Mouse (Mus musculus) ES-E14 (cell line): ENCODE measurements around the gene Topbp1. TPM values are rescaled to one million over a fixed set of nuclear protein-coding genes. Genes with fewer than 3 reads are reported as not detected.

Experiments used
- DNase-seq: peaks from one replicate; pipeline ENCODE4 v3.0.0-alpha.2; 2013; ENCODE audit warnings: low read depth, low spot score
- H3K27ac ChIP-seq: 2 replicates; pipeline ENCODE4 v1.5.1; 2012; ENCODE audit warnings: low read depth, mild to moderate bottlenecking, low read length, moderate library complexity, mixed read lengths; ENCODE audit not compliant: poor library complexity, insufficient read depth, severe bottlenecking
- H3K36me3 ChIP-seq: 2 replicates; pipeline ENCODE4 v1.6.1; 2012; ENCODE audit warnings: mild to moderate bottlenecking, low read length, moderate library complexity, mixed read lengths; ENCODE audit not compliant: control insufficient read depth, poor library complexity, insufficient read depth, severe bottlenecking
- H3K4me1 ChIP-seq, 2 experiments: fragments of 150-350 bp in 1 of 2; sonication (generic) in 1 of 2; 2 replicates each; pipeline ENCODE4 v1.6.1; 2012; ENCODE audit warnings: low read length in 2 of 2, mild to moderate bottlenecking in 1 of 2, mixed read lengths in 1 of 2; ENCODE audit not compliant: control insufficient read depth in 2 of 2, insufficient read depth in 2 of 2, poor library complexity in 1 of 2
- H3K4me3 ChIP-seq, 2 experiments: fragments of 150-350 bp in 1 of 2; sonication (generic) in 1 of 2; 2 replicates each; pipeline ENCODE4 v1.5.1; 2012; ENCODE audit warnings: low read length in 2 of 2, low read depth in 1 of 2, mild to moderate bottlenecking in 1 of 2, mixed read lengths in 1 of 2; ENCODE audit not compliant: insufficient read depth in 1 of 2, poor library complexity in 1 of 2, severe bottlenecking in 1 of 2
- H3K9ac ChIP-seq: 2 replicates; pipeline ENCODE4 v1.6.1; 2012; ENCODE audit warnings: low read depth, mild to moderate bottlenecking, low read length, mixed read lengths; ENCODE audit not compliant: poor library complexity, insufficient read depth, severe bottlenecking
- H3K9me3 ChIP-seq: fragments of 150-350 bp; sonication (generic); 2 replicates; pipeline ENCODE4 v1.6.1; 2012; ENCODE audit warnings: low read depth, mild to moderate bottlenecking, low read length; ENCODE audit not compliant: control insufficient read depth, insufficient read depth
- CHD2 ChIP-seq: IDR thresholded peaks from 2 replicates; pipeline ENCODE4 v1.6.1; 2014; ENCODE audit warnings: mild to moderate bottlenecking, low read depth, low read length, inconsistent platforms
- HCFC1 ChIP-seq: IDR thresholded peaks from 2 replicates; pipeline ENCODE4 v1.6.1; 2012; ENCODE audit warnings: low read length, inconsistent platforms, borderline replicate concordance; ENCODE audit not compliant: insufficient read depth
- MAFK ChIP-seq: IDR thresholded peaks from 2 replicates; pipeline ENCODE4 v1.6.1; 2014; ENCODE audit warnings: mild to moderate bottlenecking, low read depth, low read length, inconsistent platforms; ENCODE audit not compliant: insufficient read depth
- ZC3H11A ChIP-seq: IDR thresholded peaks from 2 replicates; pipeline ENCODE4 v1.6.1; 2012; ENCODE audit warnings: low read depth, mild to moderate bottlenecking, inconsistent platforms, low read length, borderline replicate concordance
- ZNF384 ChIP-seq: IDR thresholded peaks from 2 replicates; pipeline ENCODE4 v1.6.1; 2012; ENCODE audit warnings: low read depth, low read length, inconsistent platforms
- in situ Hi-C, 2 experiments: fragments of 600-800 bp; cut with MboI; formaldehyde crosslinking; loops; one replicate each; pipeline ENCODE4 v1.15.1; 2025; ENCODE audit warnings: low sequenced_read_pairs in 2 of 2, inconsistent platforms in 1 of 2; ENCODE audit not compliant: unreplicated experiment in 2 of 2
- total RNA-seq: library from RNA; depleted of rRNA; stranded (reverse); fragments of 300-350 nt; gene quantifications from 2 replicates; pipeline ENCODE4 v1.2.3, GENCODE M21; 2012

Topbp1 gene
- total RNA-seq, 1 experiment: 104 TPM

DNA sequence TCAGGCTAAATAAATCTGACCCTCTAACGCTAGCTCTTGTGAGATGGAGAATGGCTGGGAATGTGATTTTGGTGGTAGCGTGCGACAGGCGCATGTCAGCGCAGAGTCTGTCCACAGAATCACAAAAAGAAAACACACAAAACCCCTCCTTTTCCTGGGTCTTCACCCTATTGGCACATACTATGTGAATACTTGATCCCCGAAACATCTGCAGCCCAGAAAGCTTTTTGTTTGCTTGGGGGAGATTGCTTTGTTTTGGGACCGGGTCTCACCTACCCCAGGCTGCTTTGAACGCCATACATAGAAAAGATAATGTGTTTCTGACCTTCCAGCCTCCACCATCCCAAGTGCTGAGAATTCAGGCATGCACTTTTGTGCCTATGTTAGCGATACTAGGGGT lies 61.3 kb downstream of the Topbp1 start:
- Histone ChIP-seq H3K36me3 (peaks cover 5% of the 10 kb centered on the region), H3K9me3 (no peaks in the 10 kb centered on the region), H3K4me1 (peaks cover 6 to 10% of the 10 kb centered on the region in 2 experiments), H3K9ac (peak overlapping the region; percentile 73), H3K4me3 (peak overlapping the region; percentile 46 to 64), H3K27ac (peak overlapping the region; percentile 35; the same call in 1 of the 2 replicates)
- TF ChIP-seq ZNF384 (no peak), HCFC1 (no peak), MAFK (no peak), CHD2 (no peak), ZC3H11A (no peak)
- in situ Hi-C loops: no loop called here
- no peak for DNase-seq

DNA sequence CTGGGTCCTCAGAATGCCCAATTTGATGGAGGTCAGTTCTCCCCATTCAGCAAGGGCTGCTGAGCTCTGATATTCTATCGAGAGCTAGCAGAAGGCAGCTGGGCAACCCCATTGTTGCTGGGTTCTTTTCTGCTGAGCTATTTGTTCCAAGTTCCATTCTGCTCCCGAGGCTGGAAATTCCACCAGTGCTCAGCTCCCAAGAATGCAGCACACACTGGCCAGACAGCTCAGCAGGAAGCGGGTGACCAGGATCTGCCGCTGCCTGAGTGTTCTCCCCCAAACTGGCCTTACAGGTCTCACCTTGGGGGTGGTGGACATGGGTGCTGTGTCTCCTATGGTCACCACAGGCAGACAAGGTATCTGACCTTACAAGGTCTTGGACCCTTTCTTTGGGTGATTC lies 64.9 kb downstream of the Topbp1 start:
- Histone ChIP-seq H3K4me3 (no peak overlapping the region), H3K36me3 (no peaks in the 10 kb centered on the region), H3K9ac (no peak overlapping the region), H3K27ac (no peak overlapping the region), H3K4me1 (peaks cover 5 to 12% of the 10 kb centered on the region in 2 experiments; a peak in 2 of 4 replicates), H3K9me3 (no peaks in the 10 kb centered on the region)
- no peak for TF ChIP-seq MAFK
- no peak for TF ChIP-seq HCFC1
- no peak for TF ChIP-seq ZC3H11A
- no peak for TF ChIP-seq ZNF384
- TF ChIP-seq CHD2: no peak
- in situ Hi-C loops: no loop called here
- DNase-seq: no peak

DNA sequence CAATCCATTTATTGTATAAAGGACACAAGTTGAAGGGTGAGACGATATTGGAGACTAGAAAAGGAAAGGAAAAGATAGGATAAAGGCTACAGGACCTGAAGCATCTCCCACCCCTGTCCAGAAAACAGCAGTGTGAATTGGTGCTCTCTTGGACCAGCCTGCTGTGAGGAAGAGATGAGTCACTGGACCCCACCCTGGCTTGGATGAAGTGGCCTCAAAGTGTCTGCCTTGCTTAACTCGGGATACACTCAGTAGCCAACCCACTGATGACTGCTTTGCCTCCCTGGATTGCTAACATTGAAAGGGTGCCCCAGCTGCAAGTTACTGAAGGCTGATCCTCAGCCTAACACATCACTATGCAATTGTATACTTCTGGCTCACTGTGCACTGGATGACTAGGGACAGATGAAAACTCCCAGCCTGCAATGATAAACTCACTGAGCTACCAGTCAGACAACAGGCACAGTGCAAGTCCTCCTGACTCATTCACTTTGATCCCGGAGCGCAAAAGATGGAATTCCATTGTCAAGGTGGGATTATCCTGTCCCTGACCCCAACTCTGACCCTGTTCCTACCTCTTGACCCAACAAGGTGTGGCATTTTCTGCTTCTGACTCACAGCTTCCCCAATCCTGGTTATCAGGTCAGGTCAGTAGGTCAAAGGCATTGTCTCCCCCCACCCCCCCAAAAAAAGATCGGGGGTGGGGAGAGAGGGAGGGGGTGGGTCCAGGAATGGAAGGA lies 67.4 kb downstream of the Topbp1 start:
- no peaks in the 10 kb centered on the region for H3K9me3 ChIP-seq
- peaks cover 3 to 13% of the 10 kb centered on the region in 2 experiments; a peak in 2 of 4 replicates for H3K4me1 ChIP-seq
- DNase-seq: no peak
- no peak overlapping the region for H3K4me3 ChIP-seq
- in situ Hi-C loops: no loop called here
- TF ChIP-seq ZC3H11A (no peak), HCFC1 (no peak), CHD2 (no peak), MAFK (no peak)
- H3K36me3 ChIP-seq: no peaks in the 10 kb centered on the region
- no peak overlapping the region for H3K9ac ChIP-seq
- H3K27ac ChIP-seq: no peak overlapping the region

DNA sequence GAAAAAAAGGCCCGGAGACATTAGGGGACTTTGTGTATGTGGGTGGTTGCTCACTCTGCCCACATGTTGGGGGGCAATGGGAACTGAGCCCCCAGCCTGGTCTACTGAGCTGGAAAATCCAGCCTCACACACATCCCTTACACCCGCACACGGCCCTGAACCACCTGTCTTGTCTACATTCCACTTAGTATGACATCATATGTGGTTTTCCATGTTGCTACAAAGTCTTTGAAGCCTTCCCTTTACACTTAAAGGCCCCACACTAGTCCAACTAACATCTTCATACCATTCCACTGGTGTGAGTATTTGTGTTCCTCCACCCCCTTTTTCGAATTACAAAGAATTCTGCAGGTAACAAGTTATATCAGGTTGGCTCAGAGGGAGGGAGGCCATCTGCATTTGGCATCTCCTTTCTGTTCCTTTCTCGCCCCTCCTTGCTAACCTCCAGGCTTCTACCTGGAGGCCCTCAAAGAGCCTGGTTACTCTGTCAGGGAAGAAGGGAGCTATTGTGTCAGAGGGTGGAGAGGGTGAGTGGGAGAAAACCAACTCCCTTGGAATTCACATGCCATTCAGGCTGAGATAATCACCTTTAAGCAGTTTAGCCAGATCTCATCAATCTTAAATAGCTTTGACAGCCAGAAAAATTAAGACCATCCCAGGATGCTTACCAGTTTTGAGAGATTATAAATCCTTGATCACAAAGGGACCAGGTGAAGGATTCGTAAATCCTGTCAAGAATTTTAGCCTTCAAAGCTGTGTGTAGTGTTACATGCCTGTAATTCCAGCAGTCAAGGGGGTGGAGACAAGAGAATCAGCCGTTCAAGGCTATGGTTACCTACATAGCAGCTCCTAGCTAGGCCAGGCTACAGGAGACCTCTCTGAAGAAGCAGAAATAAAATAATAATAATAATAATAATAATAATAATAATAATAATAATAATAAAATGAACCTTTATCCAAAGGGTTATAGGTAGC lies 71.6 kb downstream of the Topbp1 start:
- Histone ChIP-seq H3K36me3 (no peaks in the 10 kb centered on the region), H3K9me3 (no peaks in the 10 kb centered on the region), H3K27ac (no peak overlapping the region), H3K4me3 (no peak overlapping the region), H3K4me1 (peaks cover 3 to 20% of the 10 kb centered on the region in 2 experiments; a peak in 2 of 4 replicates), H3K9ac (no peak overlapping the region)
- no peak for DNase-seq
- TF ChIP-seq ZC3H11A (no peak), HCFC1 (no peak), CHD2 (no peak), ZNF384 (no peak), MAFK (no peak)
- in situ Hi-C loops: no loop called here
